8 mouse cellular contexts compared by ENCODE assay signal in genomic region chr1:106544817-106545612, GRCm38 (mm10).
A peak's percentile ranks its signal among the peaks of the same experiment; 100 is the strongest.
DNase-seq lines count a peak whose midpoint lies in the region; ATAC-seq and TF ChIP-seq lines count a peak whose summit lies in the region.

No protein-coding gene starts in this region.

- DNase-seq in frontal cortex, postnatal 10 days (ENCODE audit: low spot score in 2 of 2) = no peak
- DNase-seq in urinary bladder, postnatal 14 days (ENCODE audit: low spot score) = peak; percentile 66
- no peak for DNase-seq in urinary bladder, adult 2 months (ENCODE audit: low spot score)
- DNase-seq in layer of hippocampus, adult 9-11 months = peak; percentile 17
- DNase-seq in naive thymus-derived CD4-positive, alpha-beta T cell, adult 2 months (ENCODE audit: low read depth) = peak; percentile 79
- DNase-seq in Muller cell, postnatal 12 days (ENCODE audit: inconsistent ontology term) = no peak

- peak; percentile 69 for ATAC-seq in frontal cortex, adult (ENCODE audit: low TSS enrichment)

- no peak overlapping the region for H3K27ac ChIP-seq in cortical plate, adult 2 months (ENCODE audit: insufficient read depth, low read length)

- no peak overlapping the region for H3K4me3 ChIP-seq in cortical plate, adult 2 months (ENCODE audit: insufficient read depth, low read length)

- TF ChIP-seq CTCF in cortical plate, adult 2 months (IDR thresholded peaks at IDR 0.05; ENCODE audit: extremely low read depth, insufficient read depth, low read length) = 0 out of 2 replicates have a peak, but pooled peaks have one; percentile 17

- H3K4me1 ChIP-seq in cortical plate, adult 2 months (ENCODE audit: control insufficient read depth, insufficient read depth, low read length) = no peaks in the 10 kb centered on the region

- TF ChIP-seq POLR2A in cortical plate, adult 2 months (IDR thresholded peaks at IDR 0.05; ENCODE audit: extremely low read depth, insufficient read depth, low read length) = no peak

Comparison
In these comparisons a context has a peak if more than half of its experiments do, and no peak if none do; other contexts are left out.
1. DNase-seq: peak in urinary bladder, postnatal 14 days (single experiment), layer of hippocampus, adult 9-11 months (single experiment) and naive thymus-derived CD4-positive, alpha-beta T cell, adult 2 months (single experiment); none in frontal cortex, postnatal 10 days (0 of 2), urinary bladder, adult 2 months (single experiment) and Muller cell, postnatal 12 days (single experiment).